Mouse (Mus musculus) urinary bladder, postnatal 36 days (tissue): ENCODE data around the gene Man1a.

ENCODE experiments used
- DNase-seq, 2 experiments: peaks; one replicate each; pipeline ENCODE4 v3.0.0; 2022; ENCODE audit warnings: low spot score in 2 of 2, mixed read lengths in 1 of 2

The Man1a gene

DNA sequence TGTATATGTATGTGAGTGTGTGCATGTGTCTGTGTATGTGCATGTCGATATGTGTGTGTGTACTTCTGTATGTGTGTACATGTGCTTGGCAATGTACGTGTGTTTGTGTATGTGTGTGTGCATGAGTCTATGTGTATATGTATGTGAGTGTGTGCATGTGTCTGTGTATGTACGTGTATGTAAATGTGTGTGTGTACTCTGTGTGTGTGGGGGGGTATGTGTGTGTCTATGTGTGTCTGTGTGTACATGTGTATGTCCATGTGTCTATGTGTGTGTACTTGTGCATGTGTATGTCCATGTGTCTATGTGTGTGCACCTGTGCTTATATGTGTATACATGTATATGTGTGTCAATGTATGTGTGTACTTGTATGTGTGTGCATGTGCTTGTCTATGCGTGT, 15.2 kb downstream of the Man1a start:
- no peak for DNase-seq

DNA sequence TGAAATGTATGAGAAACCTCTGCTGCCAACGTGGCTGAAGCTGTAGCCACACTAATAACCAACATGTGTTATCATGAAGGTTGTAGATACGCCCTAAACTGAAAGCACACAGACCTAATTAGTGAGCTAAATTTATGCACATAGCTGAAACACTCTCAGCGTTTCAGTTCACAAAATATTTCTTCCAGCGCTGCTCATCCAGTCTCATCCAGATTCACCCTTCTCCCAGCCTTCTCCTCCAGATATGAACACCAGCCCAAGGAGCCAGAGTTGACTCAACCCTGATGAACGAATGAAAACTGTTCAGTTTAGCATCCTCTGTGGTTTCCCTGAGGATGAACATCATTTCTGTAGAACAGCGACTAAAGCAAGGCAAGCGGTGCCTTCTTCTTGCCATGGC, 15.8 kb downstream of the Man1a start:
- DNase-seq, result no peak

GRCm38 (mm10) chr10:54059679-54060249, 16.6 kb downstream of the Man1a start:
- no peak for DNase-seq

- no peak for DNase-seq
Measured at GRCm38 (mm10) chr10:54059092-54059496, 17.3 kb downstream of the Man1a start.

DNA sequence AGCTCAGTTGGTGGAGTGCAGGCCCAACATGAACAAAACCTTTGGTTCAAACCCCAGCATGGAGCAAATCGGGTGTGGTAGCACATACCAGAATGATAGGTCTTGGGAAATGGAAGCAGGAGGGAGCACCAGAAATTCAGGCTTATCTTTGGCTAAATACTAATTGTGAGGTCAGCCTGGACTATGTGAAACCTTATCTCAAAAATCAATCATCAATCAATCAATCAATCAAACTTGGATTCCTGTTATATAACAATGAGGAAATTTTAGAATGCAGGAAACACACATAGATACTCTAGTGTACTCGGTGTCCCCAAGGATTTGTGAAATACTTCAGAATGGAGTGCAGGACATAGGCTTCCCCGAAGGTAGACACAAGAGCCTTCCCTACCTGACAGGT, 17.8 kb downstream of the Man1a start:
- no peak for DNase-seq

- no peak for DNase-seq
Measured at GRCm38 (mm10) chr10:54054188-54054587, 22.2 kb downstream of the Man1a start.

GRCm38 (mm10) chr10:54047885-54048284, 28.5 kb downstream of the Man1a start:
- no peak for DNase-seq

DNA sequence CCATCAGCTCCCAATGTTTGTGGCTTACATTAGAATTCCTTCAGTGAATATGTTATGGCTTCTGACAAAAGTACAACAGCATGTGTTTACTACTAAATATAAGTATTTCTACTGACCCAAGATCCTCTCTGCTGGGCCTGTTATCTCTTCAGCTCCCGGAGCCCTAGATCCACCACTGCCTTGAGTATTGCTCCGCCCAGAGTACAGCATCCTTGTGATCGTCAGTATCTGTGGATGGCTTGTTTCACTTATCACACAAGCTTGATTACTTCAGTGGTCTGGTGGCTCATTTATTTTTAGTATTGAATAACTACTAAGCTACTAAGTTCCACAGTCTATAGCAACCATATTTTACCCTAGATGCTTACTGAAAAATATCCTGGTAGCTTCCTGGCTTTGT, 33.1 kb downstream of the Man1a start:
- DNase-seq, result no peak

GRCm38 (mm10) chr10:54042212-54042840, 34.1 kb downstream of the Man1a start:
- no peak for DNase-seq

DNA sequence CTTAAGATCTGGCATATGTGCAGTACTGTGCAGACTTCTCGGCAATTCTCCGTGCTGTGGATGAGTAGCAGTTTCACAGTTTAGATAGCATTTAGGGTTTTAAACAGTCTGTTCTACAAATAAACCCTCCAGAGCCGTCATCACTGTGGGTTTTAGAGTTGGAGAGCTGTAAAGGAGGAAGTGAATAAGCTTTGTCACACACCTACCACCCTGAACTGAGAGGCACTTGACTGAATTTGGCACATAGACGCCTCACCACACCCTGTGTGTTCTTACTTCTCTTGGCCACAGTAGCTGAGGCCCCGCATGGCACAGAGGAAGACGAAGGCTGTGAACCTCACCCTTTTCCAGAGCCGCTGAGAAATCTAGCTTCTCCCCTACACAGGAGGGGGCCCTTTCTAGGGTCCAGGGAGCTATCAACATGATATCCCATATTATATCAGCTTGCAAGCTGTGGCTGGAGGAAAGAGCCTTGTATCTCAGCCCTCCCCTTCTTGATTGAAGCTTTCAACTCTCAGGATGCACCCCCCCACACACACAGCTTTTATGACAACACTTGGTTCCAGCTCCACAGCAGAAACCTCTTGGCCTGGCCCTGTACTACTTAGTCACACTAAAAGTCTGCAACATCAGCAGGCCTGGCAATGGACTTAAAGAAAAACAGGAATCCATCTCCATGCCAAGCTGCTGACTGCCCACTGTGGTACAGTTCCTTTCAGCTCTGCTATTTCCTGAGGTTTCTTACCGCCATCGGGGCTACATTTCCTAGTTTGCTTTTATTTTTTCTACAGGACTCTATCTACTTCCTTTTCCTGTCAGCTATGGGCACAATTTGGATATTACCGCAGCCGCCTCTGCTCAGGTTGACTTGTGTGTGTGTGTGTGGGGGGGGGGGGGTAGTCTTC, 35.9 kb downstream of the Man1a start:
- peak in 1 of 2 experiments; percentile 25 for DNase-seq

DNA sequence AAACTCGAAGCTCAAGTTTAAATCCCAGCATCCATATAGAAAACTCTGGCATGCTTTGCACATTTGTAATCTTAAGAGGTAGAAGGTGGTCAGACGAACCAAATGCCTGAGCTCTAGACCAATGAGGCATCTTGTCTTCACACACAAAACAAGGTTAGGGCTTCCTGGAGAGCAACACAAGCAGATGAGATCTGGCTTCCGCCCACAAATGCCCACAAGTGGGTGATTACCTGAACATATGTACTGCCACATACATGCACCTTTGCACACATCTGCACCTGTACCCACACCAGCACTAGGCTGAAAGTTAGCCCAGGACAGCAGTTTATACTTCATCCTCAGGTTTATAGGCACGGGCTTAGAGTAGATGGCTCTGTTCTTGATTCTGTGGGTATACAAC, 36.7 kb downstream of the Man1a start:
- no peak for DNase-seq

DNA sequence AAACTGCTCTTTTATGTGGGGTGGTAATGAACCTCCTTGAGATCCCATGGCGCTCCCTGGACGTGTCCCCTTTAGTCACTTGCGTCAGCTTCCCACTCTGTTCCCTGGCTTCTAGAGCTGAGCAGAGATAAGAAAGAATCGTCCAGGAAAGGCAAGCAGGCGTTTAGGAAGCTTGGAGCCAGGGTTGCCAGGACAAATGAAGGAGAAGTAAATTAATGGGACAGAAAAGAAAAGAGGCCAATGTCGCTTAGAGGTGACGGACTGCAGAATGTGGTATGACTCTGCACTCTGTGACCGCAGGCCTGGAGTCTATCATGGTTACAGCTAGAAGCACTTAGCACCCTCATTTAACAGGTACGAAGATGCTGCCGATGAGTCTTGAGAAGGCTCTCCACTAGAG, 37.7 kb downstream of the Man1a start:
- no peak for DNase-seq

- peak in 1 of 2 experiments; percentile 16 for DNase-seq
Measured at GRCm38 (mm10) chr10:54038180-54038579, 38.2 kb downstream of the Man1a start.

DNA sequence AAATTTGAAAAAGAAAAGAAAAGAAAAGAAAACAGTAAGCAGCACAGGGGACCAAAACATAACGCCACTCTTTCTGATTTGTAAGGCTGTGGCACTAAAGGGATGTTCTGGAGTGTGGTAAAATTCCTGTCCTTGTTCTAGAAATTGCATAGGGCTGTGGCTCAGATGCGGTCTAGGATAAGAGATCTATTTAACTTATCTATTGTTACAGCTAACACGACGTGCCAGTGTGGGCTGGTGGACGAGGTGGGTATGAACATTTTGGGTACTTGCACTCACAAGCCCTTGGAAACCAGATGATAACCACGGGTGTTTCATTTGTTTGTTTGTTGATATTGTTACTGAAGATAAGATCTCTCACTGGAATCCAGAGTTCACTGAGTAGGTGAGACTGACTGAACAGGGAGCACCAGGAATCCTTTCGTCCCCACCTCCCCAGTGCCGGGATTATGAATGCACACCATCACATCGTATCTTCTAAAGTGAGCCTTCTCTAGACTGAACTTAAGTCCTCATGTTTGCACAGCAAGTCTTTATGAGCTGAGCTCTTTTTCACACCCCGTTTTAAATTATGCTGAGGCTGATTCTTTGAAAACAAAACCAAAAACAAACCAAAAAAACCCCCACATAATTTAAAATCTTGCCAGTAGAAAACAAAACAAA, 38.9 kb downstream of the Man1a start:
- no peak for DNase-seq

- no peak for DNase-seq
Measured at GRCm38 (mm10) chr10:54035586-54035985, 40.8 kb downstream of the Man1a start.

- DNase-seq, result no peak
Measured at GRCm38 (mm10) chr10:54034779-54035178, 41.6 kb downstream of the Man1a start.

- no peak for DNase-seq
Measured at GRCm38 (mm10) chr10:54032316-54033092, 43.9 kb downstream of the Man1a start.

GRCm38 (mm10) chr10:54028866-54029265, 47.5 kb downstream of the Man1a start:
- no peak for DNase-seq

- no peak for DNase-seq
Measured at GRCm38 (mm10) chr10:54026738-54027427, 49.5 kb downstream of the Man1a start.

- no peak for DNase-seq
Measured at GRCm38 (mm10) chr10:54026101-54026500, 50.3 kb downstream of the Man1a start.

DNA sequence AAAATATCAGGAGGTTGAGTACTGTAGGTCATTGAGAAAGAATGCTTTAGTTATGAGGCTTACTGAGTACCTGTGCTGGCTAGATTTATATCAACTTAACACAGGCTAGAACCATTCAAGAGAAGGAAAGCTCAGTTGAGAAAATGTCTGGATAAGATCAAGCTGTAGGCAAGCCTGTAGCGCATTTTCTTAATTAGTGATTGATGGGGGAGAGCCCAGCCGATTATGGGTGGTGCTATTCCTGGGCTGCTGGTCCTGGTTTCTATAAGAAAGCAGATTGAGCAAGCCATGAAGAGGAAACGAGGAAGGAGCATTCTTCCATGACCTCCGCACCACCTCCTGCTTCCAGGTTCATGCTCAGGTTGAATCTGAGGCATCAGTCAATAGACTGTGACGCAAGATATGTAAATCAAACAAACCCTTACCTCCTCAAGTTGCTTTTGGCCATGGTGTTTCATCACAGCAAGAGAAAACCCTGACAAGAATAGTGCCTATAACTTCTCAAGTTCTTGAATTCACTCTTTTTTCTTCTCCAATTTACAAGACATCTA, 58.4 kb downstream of the Man1a start:
- DNase-seq, result no peak
